Mouse (Mus musculus): ENCODE measurements at regions not wholly inside any gene's neighbourhood (a gene's known extent, or its start where the extent isn't known, plus 50 kb on each side); places are given as distances from the start of the nearest gene placed in this dataset.

DNA sequence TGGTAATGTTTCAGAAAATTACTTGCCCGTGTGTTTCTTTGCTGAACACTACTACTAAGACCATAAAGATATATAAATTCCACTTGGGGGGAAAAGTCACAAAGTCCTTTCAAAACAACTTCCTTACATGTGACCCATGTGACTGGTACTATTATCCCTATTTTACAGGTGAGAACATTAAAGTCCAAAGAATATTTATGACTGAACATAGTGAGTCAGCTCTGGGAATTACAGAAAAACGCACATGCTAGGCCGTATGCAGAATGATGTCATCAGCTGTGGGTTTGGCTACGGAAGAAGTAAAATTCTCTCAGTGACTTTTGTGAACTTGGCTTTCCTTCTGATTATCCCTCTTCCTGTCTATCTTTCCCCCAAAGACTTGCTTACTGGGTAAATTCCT is 166.6 kb upstream of the Tent5a start:
- TF ChIP-seq CTCF (IDR thresholded peaks at IDR 0.05; ENCODE audit: borderline replicate concordance, extremely low read depth, insufficient read depth, insufficient read length): no peak
- no peak for TF ChIP-seq POLR2A (IDR thresholded peaks at IDR 0.05; ENCODE audit: borderline replicate concordance, extremely low read depth, insufficient read depth, insufficient read length, poor library complexity, severe bottlenecking)

All from brain, embryonic 14.5 days (tissue).